In the genomic region with DNA sequence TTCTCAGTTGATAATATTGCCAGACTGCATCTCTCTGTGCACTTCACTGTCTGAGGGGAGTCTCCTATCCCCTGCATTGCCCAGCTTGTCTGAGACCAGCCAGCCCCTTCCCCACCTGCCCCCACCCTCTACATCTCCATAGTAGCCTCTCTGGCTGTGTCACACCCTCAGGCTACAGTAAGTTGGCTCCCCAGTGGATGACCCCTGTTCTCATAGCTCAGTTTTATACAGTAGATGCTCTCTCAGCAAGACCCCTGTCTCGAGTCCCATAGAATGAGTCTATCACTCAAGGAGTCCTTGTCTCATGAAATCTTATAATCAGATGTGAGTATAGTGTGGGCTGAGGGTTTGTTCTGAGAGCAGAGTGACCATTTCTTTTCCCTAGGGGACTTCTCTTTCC, we compare ENCODE assay signal across 12 mouse cellular contexts.
"Had no signal": no experiment of that assay in that cellular context is flagged by ENCODE, and none has a peak within 500 bp of the region (broad histone marks: within the 10 kb centered on the region; RNA-seq: fewer than 3 reads in every experiment).

No protein-coding gene starts in this region.

- DNase-seq: kidney, adult 11 months; kidney, adult 9 months; kidney, postnatal 10 days; left cerebral cortex, postnatal 4 days; lung, adult 18-20 months; right cerebral cortex, adult 18-20 months; thymus, adult 18-20 months; thymus, postnatal 14 days had no signal

- H3K27me3 ChIP-seq: limb, embryonic 13.5 days; neural tube, embryonic 15.5 days had no signal

- H3K4me1 ChIP-seq: neural tube, embryonic 15.5 days had no signal

- H3K9me3 ChIP-seq: limb, embryonic 13.5 days; neural tube, embryonic 15.5 days had no signal

- H3K4me2 ChIP-seq: limb, embryonic 13.5 days; neural tube, embryonic 15.5 days had no signal

- H3K27ac ChIP-seq: limb, embryonic 13.5 days; liver, embryonic 14.5 days; neural tube, embryonic 15.5 days; stomach, postnatal 0 days had no signal

- H3K4me3 ChIP-seq: limb, embryonic 13.5 days; neural tube, embryonic 15.5 days had no signal

- H3K9ac ChIP-seq: limb, embryonic 13.5 days; liver, embryonic 14.5 days; neural tube, embryonic 15.5 days had no signal
